Mouse (Mus musculus) stomach, postnatal 0 days (tissue): ENCODE results near the gene Ptprn2. TPM values are rescaled to one million over a fixed set of nuclear protein-coding genes. Genes with fewer than 3 reads are reported as not detected.

ENCODE experiments used
- ATAC-seq: fragments of 200-750 bp; cut with Nextera tagmentation; 2 replicates; pipeline ENCODE4 v1.8.0; 2017; ENCODE audit not compliant: low FRiP score, low TSS enrichment
- DNase-seq: peaks from one replicate; pipeline ENCODE4 v3.0.0-alpha.2; 2016; ENCODE audit warnings: low spot score
- H3K27ac ChIP-seq: fragments of 300-500 bp; sonication (generic); replicated peaks from 2 replicates; pipeline ENCODE4 v1.5.1; 2014; ENCODE audit warnings: mild to moderate bottlenecking, control low read depth
- H3K27me3 ChIP-seq: fragments of 300-500 bp; sonication (generic); 2 replicates; pipeline ENCODE4 v1.6.1; 2014; ENCODE audit warnings: low read length; ENCODE audit not compliant: control insufficient read depth, insufficient read depth
- H3K36me3 ChIP-seq: fragments of 300-500 bp; sonication (generic); 2 replicates; pipeline ENCODE4 v1.6.1; 2014; ENCODE audit warnings: low read length, mixed read lengths; ENCODE audit not compliant: control insufficient read depth, insufficient read depth
- H3K4me1 ChIP-seq: fragments of 300-500 bp; sonication (generic); replicated peaks from 2 replicates; pipeline ENCODE4 v1.6.1; 2014; ENCODE audit warnings: antibody characterized with exemption; ENCODE audit not compliant: control insufficient read depth, insufficient read depth
- H3K4me2 ChIP-seq: fragments of 300-500 bp; sonication (generic); replicated peaks from 2 replicates; pipeline ENCODE4 v1.6.1; 2014; ENCODE audit warnings: low read depth, mild to moderate bottlenecking, control low read depth, moderate library complexity
- H3K4me3 ChIP-seq: fragments of 300-500 bp; sonication (generic); 2 replicates; pipeline ENCODE4 v1.5.1; 2014; ENCODE audit warnings: low read depth, low read length, control low read depth
- H3K9ac ChIP-seq: fragments of 300-500 bp; sonication (generic); 2 replicates; pipeline ENCODE4 v1.6.1; 2014; ENCODE audit warnings: mild to moderate bottlenecking, low read length, control low read depth, mixed read lengths
- H3K9me3 ChIP-seq: fragments of 300-500 bp; sonication (generic); 2 replicates; pipeline ENCODE4 v1.6.1; 2016; ENCODE audit warnings: low read length; ENCODE audit not compliant: control insufficient read depth
- CTCF ChIP-seq: IDR thresholded peaks from 2 replicates; pipeline ENCODE4 v1.5.1; 2016; ENCODE audit warnings: antibody characterized with exemption, low read depth, mild to moderate bottlenecking, moderate library complexity
- EP300 ChIP-seq: optimal IDR thresholded peaks from 2 replicates; pipeline ENCODE3; 2016; ENCODE audit warnings: antibody characterized with exemption
- WGBS: fragments of 180-500 bp; shearing (Covaris S2); extraction: QIAGEN DNeasy Blood & Tissue Kit; methylation state at CpG from one replicate; pipeline ENCODE4 v1.1.7; 2014; 5-methylcytosine and 5-hydroxymethylcytosine counted together
- polyA plus RNA-seq: library from polyadenylated mRNA; unstranded; fragments of >200 nt; fragmentation: Nextera tagmentation; extraction: Ambion mirVana; gene quantifications from 2 replicates; pipeline ENCODE4 v1.2.1, GENCODE M21; 2015

Ptprn2 gene
- polyA plus RNA-seq, 1 experiment from 2014 or later, result 6.0 TPM

DNA sequence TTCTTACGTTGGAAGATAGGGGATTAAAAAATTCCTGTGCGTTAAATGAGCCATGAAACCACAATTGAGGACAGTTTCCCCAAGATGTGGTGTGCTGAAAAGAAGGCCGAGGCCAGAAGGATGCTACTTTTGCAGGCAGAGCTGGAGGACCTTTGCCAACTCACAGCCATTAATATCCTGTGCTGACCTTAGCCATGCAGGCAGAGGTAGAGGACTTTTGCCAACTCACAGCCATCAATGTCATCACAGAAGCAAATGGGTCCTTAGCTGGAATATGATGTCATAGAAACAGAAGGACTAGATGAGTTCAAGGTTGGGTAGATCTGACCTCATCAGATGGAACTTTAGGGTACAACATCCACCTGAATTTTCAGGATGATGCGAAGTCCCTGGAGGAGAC, 43.3 kb downstream of the Ptprn2 start:
- H3K4me1 ChIP-seq, result no peaks in the 10 kb centered on the region
- WGBS, result 78% methylated on average over 4 of the region's 4 CpGs
- ATAC-seq, result no peak
- H3K9me3 ChIP-seq, result no peaks in the 10 kb centered on the region
- no peak for DNase-seq
- no peaks in the 10 kb centered on the region for H3K36me3 ChIP-seq
- H3K27ac ChIP-seq, result no peak overlapping the region
- H3K4me2 ChIP-seq, result no peak overlapping the region
- H3K9ac ChIP-seq, result no peak overlapping the region
- no peak overlapping the region for H3K4me3 ChIP-seq
- H3K27me3 ChIP-seq, result no peaks in the 10 kb centered on the region
- TF ChIP-seq CTCF (no peak), EP300 (no peak)

DNA sequence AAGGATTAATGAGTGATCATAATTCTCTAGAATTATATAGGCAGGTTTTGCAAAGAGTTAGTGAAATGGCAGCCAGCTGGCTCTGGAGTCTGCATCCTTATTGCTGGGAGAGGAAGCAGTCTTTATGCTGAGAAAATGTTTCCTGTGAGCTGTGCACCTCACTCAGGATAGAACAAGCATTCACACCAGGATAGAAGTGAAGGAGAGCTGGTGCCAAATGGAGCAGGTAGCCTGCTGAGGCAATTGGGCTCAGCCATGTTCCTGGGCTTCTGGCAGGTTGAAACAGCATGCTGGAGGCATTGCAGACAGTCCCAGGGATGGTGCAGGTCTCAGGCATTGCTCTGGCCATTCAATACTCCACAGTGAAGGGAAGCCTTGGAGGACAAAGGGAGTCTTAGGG, 47.8 kb downstream of the Ptprn2 start:
- DNase-seq, result no peak
- TF ChIP-seq CTCF (no peak), EP300 (no peak)
- H3K9me3 ChIP-seq, result no peaks in the 10 kb centered on the region
- no peak for ATAC-seq
- H3K36me3 ChIP-seq, result no peaks in the 10 kb centered on the region
- no peak overlapping the region for H3K4me2 ChIP-seq
- no peak overlapping the region for H3K4me3 ChIP-seq
- no peak overlapping the region for H3K27ac ChIP-seq
- no peaks in the 10 kb centered on the region for H3K27me3 ChIP-seq
- H3K4me1 ChIP-seq, result no peaks in the 10 kb centered on the region
- H3K9ac ChIP-seq, result no peak overlapping the region

- TF ChIP-seq CTCF (no peak), EP300 (no peak)
- Histone ChIP-seq H3K9ac (no peak overlapping the region), H3K4me1 (no peaks in the 10 kb centered on the region), H3K27ac (no peak overlapping the region; the same call in 1 of the 2 replicates), H3K4me3 (no peak overlapping the region), H3K36me3 (no peaks in the 10 kb centered on the region), H3K27me3 (no peaks in the 10 kb centered on the region), H3K9me3 (no peaks in the 10 kb centered on the region), H3K4me2 (no peak overlapping the region)
- ATAC-seq, result peak; percentile 84
- 70% methylated on average over 1 of the region's 1 CpGs for WGBS
- no peak for DNase-seq
Measured at GRCm38 (mm10) chr12:116539305-116539704, 53.8 kb downstream of the Ptprn2 start.

- ATAC-seq (no peak), DNase-seq (peak; percentile 53)
- no peaks in the 10 kb centered on the region for H3K27me3 ChIP-seq
- no peaks in the 10 kb centered on the region for H3K4me1 ChIP-seq
- H3K4me3 ChIP-seq, result no peak overlapping the region
- no peaks in the 10 kb centered on the region for H3K9me3 ChIP-seq
- TF ChIP-seq EP300, result no peak
- no peak for TF ChIP-seq CTCF
- H3K9ac ChIP-seq, result no peak overlapping the region
- H3K36me3 ChIP-seq, result no peaks in the 10 kb centered on the region
- H3K27ac ChIP-seq, result 0 out of 2 replicates have a peak overlapping the region, but pooled peaks have one; percentile 35
- 66% methylated on average over 1 of the region's 1 CpGs for WGBS
- no peak overlapping the region for H3K4me2 ChIP-seq
Measured at GRCm38 (mm10) chr12:116540608-116541007, 55.1 kb downstream of the Ptprn2 start.

DNA sequence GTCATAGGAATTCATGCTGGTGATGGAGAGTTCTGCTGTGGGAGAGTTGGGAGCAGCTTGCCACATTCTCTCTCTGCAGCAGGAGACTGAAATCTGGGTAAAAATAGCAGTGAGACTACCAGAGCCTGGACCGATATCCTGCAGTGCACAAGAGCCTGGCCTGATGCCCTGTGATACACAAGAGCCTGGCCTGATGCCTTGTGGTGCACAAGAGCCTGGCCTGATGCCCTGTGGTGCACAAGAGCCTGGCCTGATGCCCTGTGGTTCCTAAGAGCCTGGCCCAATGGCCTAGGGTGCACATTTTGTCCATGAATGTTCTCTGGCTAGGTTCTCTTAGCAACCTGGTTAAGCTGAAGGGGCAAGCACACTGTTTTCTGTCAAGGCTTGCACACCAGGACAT, 64.5 kb downstream of the Ptprn2 start:
- TF ChIP-seq EP300 (no peak), CTCF (no peak)
- ATAC-seq, result no peak
- H3K4me2 ChIP-seq, result no peak overlapping the region
- no peaks in the 10 kb centered on the region for H3K27me3 ChIP-seq
- H3K27ac ChIP-seq, result no peak overlapping the region
- no peaks in the 10 kb centered on the region for H3K9me3 ChIP-seq
- no peak overlapping the region for H3K4me3 ChIP-seq
- no peaks in the 10 kb centered on the region for H3K36me3 ChIP-seq
- peak; percentile 27 for DNase-seq
- H3K9ac ChIP-seq, result no peak overlapping the region
- 48% methylated on average over 1 of the region's 1 CpGs for WGBS
- H3K4me1 ChIP-seq, result no peaks in the 10 kb centered on the region

DNA sequence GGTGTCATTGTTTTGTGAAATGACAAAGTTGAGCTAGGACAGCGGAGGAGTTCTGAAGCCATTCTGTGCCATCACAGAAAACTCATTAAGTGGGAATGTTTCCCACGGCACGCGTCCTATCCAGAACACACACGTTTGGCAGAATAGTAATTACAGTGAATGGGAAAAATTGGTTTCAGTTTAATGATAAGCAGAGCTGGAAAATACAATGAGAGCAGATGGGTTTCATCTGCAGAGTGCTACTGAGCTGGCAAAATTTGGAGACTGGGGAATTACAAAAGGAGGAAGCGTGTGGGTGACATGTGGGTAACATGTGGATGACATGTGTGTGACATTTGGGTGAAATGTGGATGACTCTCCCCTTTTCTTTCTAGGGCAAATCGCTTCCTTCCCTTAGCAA, 66.0 kb downstream of the Ptprn2 start:
- Histone ChIP-seq H3K4me3 (no peak overlapping the region), H3K27me3 (no peaks in the 10 kb centered on the region), H3K36me3 (no peaks in the 10 kb centered on the region), H3K27ac (no peak overlapping the region), H3K9ac (no peak overlapping the region), H3K4me2 (no peak overlapping the region), H3K4me1 (no peaks in the 10 kb centered on the region), H3K9me3 (no peaks in the 10 kb centered on the region)
- no peak for TF ChIP-seq CTCF
- no peak for TF ChIP-seq EP300
- WGBS, result 86% methylated on average over 7 of the region's 7 CpGs
- DNase-seq (no peak), ATAC-seq (no peak)
